Mouse (Mus musculus) megakaryocyte, adult 5-6 weeks (primary cell): ENCODE data around the gene Dgka. TPM values are rescaled to one million over a fixed set of nuclear protein-coding genes. Genes with fewer than 3 reads are reported as not detected.

Experiments used
- ATAC-seq: 2 replicates; pipeline ENCODE4 v1.8.0; 2016; ENCODE audit warnings: mild to moderate bottlenecking, inconsistent platforms; ENCODE audit not compliant: poor library complexity, severe bottlenecking
- total RNA-seq, 2 experiments: library from RNA; stranded (forward) in 1 of 2; stranded (reverse) in 1 of 2; fragments of 153-499, 151-499 nt in 1 of 2; fragments of 221-1000, 200-1000 nt in 1 of 2; gene quantifications; 2 replicates each; pipeline versions ENCODE4 v1.2.3 to v1.2.4; 2015 to 2017

Gene Dgka
- total RNA-seq, 2 experiments from 2014 or later, result 32.6 to 37.6 TPM

- ATAC-seq, result peak; percentile 85
These were observed 70.7 kb downstream of the Dgka start, which contains the start of gene Suox for GRCm38 (mm10) chr10:128673763-128674468. Gene Suox, minus strand, starts transcription at chr10:128674073.

- ATAC-seq, result no peak
These were observed 73.5 kb downstream of the Dgka start for GRCm38 (mm10) chr10:128671148-128671547.

Other genes with a start within 250 kb of the Dgka start
- gene Myl6b, start 246.2 kb downstream of the Dgka start, total RNA-seq (2015), result 3.4 and 5.8 TPM in 2 replicates
- gene Myl6b, start 246.2 kb downstream of the Dgka start, total RNA-seq (2017), result 0.99 and 2.0 TPM in 2 replicates
- 125 and 127 TPM in 2 replicates for gene Esyt1, start 219.0 kb downstream of the Dgka start, total RNA-seq (2015)
- gene Esyt1, start 219.0 kb downstream of the Dgka start, total RNA-seq (2017), result 266 and 267 TPM in 2 replicates
- gene Zc3h10, start 197.1 kb downstream of the Dgka start, total RNA-seq (2015), result 6.0 and 8.1 TPM in 2 replicates
- gene Zc3h10, start 197.1 kb downstream of the Dgka start, total RNA-seq (2017), result 12.9 and 14.5 TPM in 2 replicates
- 2,152 and 2,213 TPM in 2 replicates for gene Rpl41, start 195.6 kb downstream of the Dgka start, total RNA-seq (2015)
- 1,919 and 2,042 TPM in 2 replicates for gene Rpl41, start 195.6 kb downstream of the Dgka start, total RNA-seq (2017)
- 116 TPM in 2 replicates for gene Pa2g4, start 178.9 kb downstream of the Dgka start, total RNA-seq (2015)
- gene Pa2g4, start 178.9 kb downstream of the Dgka start, total RNA-seq (2017), result 90.4 and 95.0 TPM in 2 replicates
- gene Erbb3, start 155.2 kb downstream of the Dgka start, total RNA-seq (2015), result 2.5 and 2.8 TPM in 2 replicates
- 1.5 and 2.1 TPM in 2 replicates for gene Erbb3, start 155.2 kb downstream of the Dgka start, total RNA-seq (2017)
- gene Rps26, start 118.1 kb downstream of the Dgka start, total RNA-seq (2015), result 1,237 and 1,288 TPM in 2 replicates
- gene Rps26, start 118.1 kb downstream of the Dgka start, total RNA-seq (2017), result 518 and 577 TPM in 2 replicates
- 0.14 TPM in 1 of 2 replicates, not detected in the other for gene Ikzf4, start 98.9 kb downstream of the Dgka start, total RNA-seq (2015)
- not detected in 2 replicates for gene Ikzf4, start 98.9 kb downstream of the Dgka start, total RNA-seq (2017)
- 1.4 and 1.5 TPM in 2 replicates for gene Suox, start 70.8 kb downstream of the Dgka start, total RNA-seq (2015)
- 3.9 and 4.7 TPM in 2 replicates for gene Suox, start 70.8 kb downstream of the Dgka start, total RNA-seq (2017)
- gene Rab5b, start 48.6 kb downstream of the Dgka start, total RNA-seq (2015), result 62.8 and 64.7 TPM in 2 replicates
- gene Rab5b, start 48.6 kb downstream of the Dgka start, total RNA-seq (2017), result 77.1 and 84.0 TPM in 2 replicates
- gene Pmel, start 40.7 kb downstream of the Dgka start, total RNA-seq (2015), result 0.16 and 0.57 TPM in 2 replicates
- gene Pmel, start 40.7 kb downstream of the Dgka start, total RNA-seq (2017), result 0.07 and 0.73 TPM in 2 replicates
- gene Cdk2, start 39.8 kb downstream of the Dgka start, total RNA-seq (2015), result 85.3 and 89.5 TPM in 2 replicates
- gene Cdk2, start 39.8 kb downstream of the Dgka start, total RNA-seq (2017), result 63.4 and 70.7 TPM in 2 replicates
- 22.0 and 25.0 TPM in 2 replicates for gene Pym1, start 3.0 kb upstream of the Dgka start, total RNA-seq (2015)
- 37.1 and 43.4 TPM in 2 replicates for gene Pym1, start 3.0 kb upstream of the Dgka start, total RNA-seq (2017)
- gene Mmp19, start 46.1 kb upstream of the Dgka start, total RNA-seq (2015), result 4.4 and 4.5 TPM in 2 replicates
- 10.9 and 12.7 TPM in 2 replicates for gene Mmp19, start 46.1 kb upstream of the Dgka start, total RNA-seq (2017)
- 29.1 and 35.9 TPM in 2 replicates for gene Dnajc14, start 59.2 kb upstream of the Dgka start, total RNA-seq (2015)
- 58.3 and 61.3 TPM in 2 replicates for gene Dnajc14, start 59.2 kb upstream of the Dgka start, total RNA-seq (2017)
- 4.5 and 6.5 TPM in 2 replicates for gene Tmem198b, start 59.5 kb upstream of the Dgka start, total RNA-seq (2015)
- 3.9 and 4.0 TPM in 2 replicates for gene Tmem198b, start 59.5 kb upstream of the Dgka start, total RNA-seq (2017)
- 173 and 182 TPM in 2 replicates for gene Sarnp, start 72.5 kb upstream of the Dgka start, total RNA-seq (2015)
- 209 and 234 TPM in 2 replicates for gene Sarnp, start 72.5 kb upstream of the Dgka start, total RNA-seq (2017)
- 49.5 and 65.2 TPM in 2 replicates for gene Ormdl2, start 76.8 kb upstream of the Dgka start, total RNA-seq (2015)
- 67.1 and 72.3 TPM in 2 replicates for gene Ormdl2, start 76.8 kb upstream of the Dgka start, total RNA-seq (2017)
- 0.07 and 0.18 TPM in 2 replicates for gene Gdf11, start 146.9 kb upstream of the Dgka start, total RNA-seq (2015)
- gene Gdf11, start 146.9 kb upstream of the Dgka start, total RNA-seq (2017), result 0.18 and 0.28 TPM in 2 replicates
- 60.5 and 76.0 TPM in 2 replicates for gene Cd63, start 156.1 kb upstream of the Dgka start, total RNA-seq (2015)
- 46.8 and 47.1 TPM in 2 replicates for gene Cd63, start 156.1 kb upstream of the Dgka start, total RNA-seq (2017)
- 3.4 and 6.0 TPM in 2 replicates for gene Rdh5, start 178.0 kb upstream of the Dgka start, total RNA-seq (2015)
- 0.94 and 3.6 TPM in 2 replicates for gene Rdh5, start 178.0 kb upstream of the Dgka start, total RNA-seq (2017)
- gene Bloc1s1, start 179.2 kb upstream of the Dgka start, total RNA-seq (2015), result 190 and 212 TPM in 2 replicates
- gene Bloc1s1, start 179.2 kb upstream of the Dgka start, total RNA-seq (2017), result 135 and 165 TPM in 2 replicates
- not detected in 2 replicates for gene Itga7, start 189.0 kb upstream of the Dgka start, total RNA-seq (2015)
- not detected in 2 replicates for gene Itga7, start 189.0 kb upstream of the Dgka start, total RNA-seq (2017)
- not detected in 2 replicates for gene Mettl7b, start 216.1 kb upstream of the Dgka start, total RNA-seq (2015)
- gene Mettl7b, start 216.1 kb upstream of the Dgka start, total RNA-seq (2017), result not detected in 2 replicates
- gene Olfr9, start 244.6 kb upstream of the Dgka start, total RNA-seq (2015), result not detected in 2 replicates
- gene Olfr9, start 244.6 kb upstream of the Dgka start, total RNA-seq (2017), result not detected in 2 replicates